Mouse (Mus musculus) kidney, adult 2 months (tissue): ENCODE measurements around the gene Bricd5. TPM values are rescaled to one million over a fixed set of nuclear protein-coding genes. Genes with fewer than 3 reads are reported as not detected.
"Not testable (repeated sequence)": the region's sequence is repeated elsewhere in the genome, so short reads cannot be mapped to it uniquely, and the experiment has no call there.

Experiments
- DNase-seq: peaks from one replicate; pipeline ENCODE4 v3.0.0; 2021
- H3K27ac ChIP-seq: fragments of 200-500 bp; 2 replicates; pipeline ENCODE4 v1.5.1; 2012; ENCODE audit warnings: low read depth, low read length, control low read depth, inconsistent platforms; ENCODE audit not compliant: insufficient read depth
- H3K27me3 ChIP-seq: fragments of 200-500 bp; replicated peaks from 2 replicates; pipeline ENCODE4 v1.6.1; 2012; ENCODE audit warnings: mild to moderate bottlenecking, moderate library complexity, low read length, inconsistent platforms; ENCODE audit not compliant: control insufficient read depth, insufficient read depth
- H3K36me3 ChIP-seq: fragments of 200-500 bp; 2 replicates; pipeline ENCODE4 v1.6.1; 2012; ENCODE audit warnings: mild to moderate bottlenecking, moderate library complexity, low read length, inconsistent platforms; ENCODE audit not compliant: control insufficient read depth, insufficient read depth
- H3K4me1 ChIP-seq: fragments of 200-500 bp; 2 replicates; pipeline ENCODE4 v1.6.1; 2011; ENCODE audit warnings: low read length; ENCODE audit not compliant: control insufficient read depth, insufficient read depth
- H3K4me3 ChIP-seq: fragments of 200-500 bp; 2 replicates; pipeline ENCODE4 v1.5.1; 2011; ENCODE audit warnings: mild to moderate bottlenecking, low read depth, low read length, control low read depth; ENCODE audit not compliant: insufficient read depth
- CTCF ChIP-seq: fragments of 200-500 bp; conservative IDR thresholded peaks from 2 replicates; pipeline ENCODE4 v1.5.1; 2011; ENCODE audit warnings: low read depth, mild to moderate bottlenecking, control low read depth, low read length, moderate library complexity, mixed read lengths; ENCODE audit not compliant: insufficient read depth, insufficient read length
- POLR2A ChIP-seq: fragments of 200-500 bp; IDR thresholded peaks from one replicate; pipeline ENCODE4 v1.6.1; 2011; ENCODE audit warnings: low read depth, low read length, control low read depth
- WGBS: fragments of 180-500 bp; shearing (Covaris S2); methylation state at CpG from one replicate; pipeline ENCODE4 v1.1.7; 2018; 5-methylcytosine and 5-hydroxymethylcytosine counted together
- polyA plus RNA-seq: library from polyadenylated mRNA; depleted of rRNA; stranded (reverse); fragments of >200 nt; gene quantifications from 2 replicates; pipeline ENCODE4 v1.2.3, GENCODE M21; 2012

The Bricd5 gene
- polyA plus RNA-seq, 1 experiment = 0.56 TPM

- TF ChIP-seq POLR2A (no peak), CTCF (no peak)
- 98% methylated on average over 6 of the region's 6 CpGs for WGBS
These were observed 24.2 kb upstream of the Bricd5 start for GRCm38 (mm10) chr17:24449507-24449906.

GRCm38 (mm10) chr17:24451220-24451619, 22.5 kb upstream of the Bricd5 start:
- H3K4me1 ChIP-seq = peaks cover 11% of the 10 kb centered on the region; the same call in 1 of the 2 replicates
- peaks cover 2% of the 10 kb centered on the region; the same call in 1 of the 2 replicates for H3K36me3 ChIP-seq
- no peak overlapping the region for H3K4me3 ChIP-seq
- H3K27me3 ChIP-seq = no peaks in the 10 kb centered on the region
- TF ChIP-seq POLR2A = no peak
- no peak for TF ChIP-seq CTCF
- 76% methylated on average over 6 of the region's 6 CpGs for WGBS
- no peak for DNase-seq
- H3K27ac ChIP-seq = no peak overlapping the region

More at GRCm38 (mm10) chr17:24449507-24449906, 24.2 kb upstream of the Bricd5 start:
- no peak for DNase-seq
- Histone ChIP-seq H3K36me3 (peaks cover 2% of the 10 kb centered on the region; the same call in 1 of the 2 replicates), H3K4me1 (peaks cover 11% of the 10 kb centered on the region; the same call in 1 of the 2 replicates), H3K27me3 (no peaks in the 10 kb centered on the region), H3K27ac (no peak overlapping the region), H3K4me3 (no peak overlapping the region)

- Histone ChIP-seq H3K27me3 (no peaks in the 10 kb centered on the region), H3K27ac (no peak overlapping the region), H3K4me3 (no peak overlapping the region), H3K4me1 (peaks cover 11% of the 10 kb centered on the region; the same call in 1 of the 2 replicates), H3K36me3 (peaks cover 2% of the 10 kb centered on the region; the same call in 1 of the 2 replicates)
- peak; percentile 67 for DNase-seq
- 31% methylated on average over 2 of the region's 2 CpGs for WGBS
- TF ChIP-seq CTCF (no peak), POLR2A (no peak)
These were observed 20.3 kb upstream of the Bricd5 start for GRCm38 (mm10) chr17:24453372-24453771.

DNA sequence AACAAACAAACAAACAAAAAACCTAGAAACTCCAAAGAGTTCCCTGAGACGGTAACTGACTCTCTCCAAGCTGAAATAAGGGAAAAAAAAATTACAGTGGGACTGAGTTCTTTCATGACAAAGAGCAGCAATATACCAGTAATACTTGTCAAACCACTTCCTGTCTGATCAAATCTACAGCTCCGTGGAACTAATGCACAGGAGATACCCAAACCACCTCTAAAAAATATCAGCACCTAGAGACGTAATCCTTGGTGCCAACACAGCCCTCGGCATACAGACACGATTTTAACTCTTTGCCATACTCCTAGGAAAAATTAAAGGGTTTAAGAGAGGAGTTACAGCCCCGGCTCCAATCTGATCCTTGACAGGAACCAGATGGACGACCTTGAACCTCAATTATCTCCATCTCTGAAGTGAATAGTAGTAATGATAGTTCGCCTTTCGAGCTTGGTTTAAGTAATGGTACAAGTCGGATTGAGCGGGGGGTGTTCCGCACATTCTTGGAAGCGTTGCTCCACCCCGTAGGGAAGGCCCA, 19.4 kb upstream of the Bricd5 start:
- TF ChIP-seq CTCF = no peak

DNA sequence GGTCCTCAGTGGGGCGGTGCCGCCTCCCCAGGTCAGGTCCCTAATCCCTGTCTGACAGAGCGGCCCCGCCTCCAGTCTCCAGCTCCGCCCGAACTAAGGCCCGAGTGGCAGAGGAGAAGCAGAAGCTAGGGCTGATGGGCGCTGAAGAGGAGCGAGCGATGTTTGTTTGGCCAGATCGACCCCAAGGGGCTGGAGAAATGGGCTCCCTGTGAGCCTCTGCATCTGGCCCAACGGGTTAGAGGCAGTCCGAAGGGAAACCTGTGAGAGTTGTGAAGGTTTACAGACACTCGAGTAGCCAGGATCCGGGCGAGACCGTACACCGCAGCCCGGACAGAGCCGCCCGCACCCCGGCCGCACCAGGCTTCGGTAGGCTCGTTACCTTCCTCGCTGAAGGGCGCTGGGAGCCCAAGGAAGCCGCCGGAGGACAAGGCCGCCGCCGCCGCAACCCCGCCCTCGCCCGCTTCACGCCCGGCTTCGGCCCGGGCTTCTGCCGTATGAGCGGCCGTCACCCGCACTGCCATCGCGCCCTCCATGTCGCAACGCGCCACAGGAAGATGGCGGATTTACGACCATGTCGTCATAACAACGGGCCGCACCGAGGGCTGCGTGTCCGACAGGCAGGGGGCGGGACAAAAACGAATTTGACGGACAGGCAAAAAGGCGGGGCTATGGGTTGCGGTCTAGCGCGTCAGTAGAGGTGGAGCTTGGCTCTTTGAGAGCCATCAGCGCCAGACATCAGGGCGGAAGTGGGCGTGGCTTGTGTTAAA, 18.7 kb upstream of the Bricd5 start:
- Histone ChIP-seq H3K27ac (peak overlapping the region; percentile 95), H3K4me1 (peaks cover 11% of the 10 kb centered on the region; the same call in 1 of the 2 replicates), H3K4me3 (peak overlapping the region; percentile 89), H3K36me3 (no peaks in the 10 kb centered on the region; the same call in 1 of the 2 replicates), H3K27me3 (no peaks in the 10 kb centered on the region)
- TF ChIP-seq CTCF = no peak
- peak; percentile 92 for TF ChIP-seq POLR2A
- under 1% methylated on average over 67 of the region's 67 CpGs for WGBS
- peak; percentile 100 for DNase-seq

More for the DNA sequence above, 19.4 kb upstream of the Bricd5 start:
- no peaks in the 10 kb centered on the region for H3K27me3 ChIP-seq
- 2% methylated on average over 14 of the region's 14 CpGs for WGBS
- peaks cover 2% of the 10 kb centered on the region; the same call in 1 of the 2 replicates for H3K36me3 ChIP-seq
- peak overlapping the region; percentile 95 for H3K27ac ChIP-seq
- H3K4me3 ChIP-seq = peak overlapping the region; percentile 89
- DNase-seq = no peak
- H3K4me1 ChIP-seq = peaks cover 11% of the 10 kb centered on the region; the same call in 1 of the 2 replicates

- not testable (repeated sequence) for DNase-seq, H3K36me3 ChIP-seq, H3K4me3 ChIP-seq, H3K27me3 ChIP-seq
- Histone ChIP-seq H3K27ac (peak overlapping the region; percentile 30; the same call in 1 of the 2 replicates), H3K4me1 (peaks cover 11% of the 10 kb centered on the region; the same call in 1 of the 2 replicates)
- WGBS = 38% methylated on average over 10 of the region's 10 CpGs
These were observed 18.0 kb upstream of the Bricd5 start for GRCm38 (mm10) chr17:24455523-24456206.

- peak; percentile 51 for DNase-seq
These were observed 12.1 kb upstream of the Bricd5 start for GRCm38 (mm10) chr17:24461580-24461979.

More at GRCm38 (mm10) chr17:24461580-24461979, 12.1 kb upstream of the Bricd5 start:
- TF ChIP-seq CTCF (peak; percentile 40), POLR2A (no peak)
- Histone ChIP-seq H3K27ac (no peak overlapping the region), H3K36me3 (no peaks in the 10 kb centered on the region), H3K4me1 (peaks cover 2% of the 10 kb centered on the region; the same call in 1 of the 2 replicates), H3K27me3 (no peaks in the 10 kb centered on the region), H3K4me3 (no peak overlapping the region)
- WGBS = 64% methylated on average over 2 of the region's 2 CpGs
